Mouse (Mus musculus) right cerebral cortex, postnatal 25 days (tissue): ENCODE data around the gene Ptbp2.

Experiments used
- DNase-seq: peaks from one replicate; pipeline ENCODE4 v3.0.0; 2022

Gene Ptbp2

DNA sequence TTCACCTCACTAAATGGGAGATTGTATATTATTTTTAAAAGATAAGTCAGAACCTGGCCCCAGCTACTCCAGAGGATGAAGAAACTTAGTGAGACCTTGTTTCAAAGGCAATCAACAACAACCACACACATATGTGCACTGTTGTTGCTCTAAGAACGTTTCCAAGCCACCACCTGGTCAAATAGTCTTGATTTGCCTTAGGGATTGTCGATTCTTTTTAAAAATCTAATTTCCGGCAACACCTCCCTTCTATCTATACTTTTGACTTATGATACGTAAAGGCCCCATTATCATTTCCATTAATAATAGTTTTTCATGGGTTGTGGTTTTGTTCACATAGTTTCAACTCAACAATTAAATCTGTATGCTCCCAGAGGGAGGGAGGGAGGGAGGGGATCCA is at the start of gene Ptbp2:
Gene Ptbp2 (minus strand): TSS at position 101 of the 400 bp plus-strand sequence.
- DNase-seq, result no peak

- no peak for DNase-seq
Measured at GRCm38 (mm10) chr3:119814678-119815077, 30.4 kb upstream of the Ptbp2 start.

GRCm38 (mm10) chr3:119806123-119806522 is 21.9 kb upstream of the Ptbp2 start:
- DNase-seq, result no peak

DNA sequence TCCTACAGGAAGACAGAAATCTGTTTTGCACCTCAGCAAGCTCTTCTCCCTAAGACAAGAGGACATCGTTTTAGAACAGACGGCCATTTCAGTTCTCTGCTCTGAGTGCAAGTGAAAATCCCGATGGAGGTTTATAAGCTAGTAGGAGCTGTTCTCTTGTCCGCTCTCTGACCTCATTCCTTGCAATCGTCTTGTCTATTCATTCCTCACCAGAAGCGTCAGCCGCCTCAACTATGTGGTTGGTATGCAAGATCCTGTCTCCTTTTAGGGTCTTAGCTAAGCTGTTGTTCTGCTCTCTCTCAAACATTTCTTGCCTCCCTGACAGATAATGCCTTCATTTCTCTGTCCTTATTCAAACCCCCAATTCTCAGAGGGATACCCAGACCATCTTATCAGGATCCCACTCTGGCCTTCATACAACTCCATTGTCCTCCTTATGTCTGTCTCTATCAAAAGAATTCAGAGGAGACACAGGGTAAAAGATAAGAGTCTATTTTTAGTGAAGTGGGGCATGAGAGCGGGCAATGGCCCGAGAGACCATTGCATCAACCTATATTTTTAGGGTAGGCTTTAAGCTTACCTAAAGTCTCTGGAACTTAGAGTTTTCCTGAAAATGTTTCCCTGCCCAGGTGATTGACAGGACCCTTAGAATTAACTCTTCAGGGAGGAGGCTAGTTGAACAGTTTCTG is 10.6 kb upstream of the Ptbp2 start:
- no peak for DNase-seq

- peak; percentile 89 for DNase-seq
Measured at GRCm38 (mm10) chr3:119782946-119783701, 1.1 kb downstream of the Ptbp2 start.

GRCm38 (mm10) chr3:119782022-119782945 is 2.0 kb downstream of the Ptbp2 start:
- DNase-seq, result peak; percentile 61

GRCm38 (mm10) chr3:119780876-119781275 is 3.4 kb downstream of the Ptbp2 start:
- DNase-seq, result no peak

DNA sequence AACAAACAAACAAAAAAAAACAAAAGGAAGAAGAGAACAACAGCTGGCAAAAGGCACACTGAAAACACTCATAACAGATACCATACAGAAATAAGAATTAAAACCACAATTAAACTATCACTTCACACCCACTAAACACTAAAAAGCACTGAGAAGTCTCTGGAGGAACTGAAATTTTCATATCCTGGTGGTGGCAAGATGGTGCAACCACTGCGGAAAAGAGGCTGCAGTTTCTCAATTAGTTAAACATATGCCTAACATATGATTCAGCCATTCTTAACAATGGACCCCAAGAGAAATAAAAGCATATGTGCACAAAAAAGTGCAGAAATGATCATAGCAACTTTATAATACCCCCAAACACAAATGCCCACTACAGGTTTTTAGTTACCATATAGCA is 5.0 kb downstream of the Ptbp2 start:
- DNase-seq, result no peak

- DNase-seq, result no peak
Measured at GRCm38 (mm10) chr3:119778431-119778830, 5.8 kb downstream of the Ptbp2 start.

- no peak for DNase-seq
Measured at GRCm38 (mm10) chr3:119776129-119776528, 8.1 kb downstream of the Ptbp2 start.

GRCm38 (mm10) chr3:119772789-119773188 is 11.5 kb downstream of the Ptbp2 start:
- no peak for DNase-seq

DNA sequence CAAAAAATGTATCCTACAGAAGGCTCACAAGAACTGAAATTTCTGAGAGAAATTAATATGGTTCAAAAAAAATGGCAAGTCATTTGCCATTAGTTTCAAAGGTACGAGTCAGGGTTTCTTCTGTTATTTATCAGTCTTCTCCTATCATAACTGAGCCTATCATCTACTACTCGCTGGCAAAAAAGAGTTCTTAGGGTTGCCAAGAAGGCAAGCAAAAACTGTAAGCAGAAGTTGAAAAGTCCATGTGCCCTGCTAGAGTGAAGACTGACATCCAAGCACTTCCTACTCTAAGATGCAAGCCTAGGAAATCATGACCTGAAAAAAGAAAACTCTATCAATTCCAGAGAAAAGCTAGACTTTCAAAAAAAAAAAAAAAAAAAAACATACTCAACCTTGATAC is 20.5 kb downstream of the Ptbp2 start:
- no peak for DNase-seq

DNA sequence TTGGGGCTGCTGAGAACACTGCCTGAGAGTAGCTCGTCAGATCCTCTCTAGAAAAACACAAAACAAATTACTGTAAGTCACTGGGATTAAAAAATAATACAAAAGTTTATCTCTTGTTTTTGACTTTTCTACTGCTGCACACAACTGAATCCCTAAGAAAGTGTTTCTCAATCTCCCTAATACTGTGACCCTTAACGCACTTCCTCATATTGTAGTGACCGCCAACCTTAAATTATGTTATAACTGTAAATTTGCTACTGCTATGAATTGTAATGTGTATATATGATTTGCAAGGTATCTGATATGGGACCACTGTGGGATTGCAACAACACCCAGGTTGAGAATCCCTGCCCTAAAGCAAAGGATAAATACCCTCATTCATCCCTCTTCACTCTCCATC is 22.5 kb downstream of the Ptbp2 start:
- DNase-seq, result no peak

DNA sequence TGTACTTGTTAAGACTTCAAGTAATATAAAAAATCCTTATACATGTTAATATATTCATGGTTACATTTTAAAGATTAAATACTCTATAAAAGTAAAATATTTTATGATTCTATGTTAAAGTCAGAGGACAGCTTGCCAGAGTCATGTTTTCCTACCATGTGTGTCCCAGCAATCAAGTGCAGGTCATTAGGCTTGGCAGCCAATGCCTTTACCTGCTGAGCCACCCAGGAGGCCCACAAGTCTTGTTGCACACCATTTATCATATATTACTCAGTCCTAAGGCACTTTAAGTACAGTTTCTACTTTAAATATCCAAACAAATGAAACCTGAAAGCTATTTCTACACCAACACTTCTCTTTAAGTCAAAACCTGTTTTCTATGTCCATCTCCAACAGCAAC is 30.5 kb downstream of the Ptbp2 start:
- DNase-seq, result no peak

DNA sequence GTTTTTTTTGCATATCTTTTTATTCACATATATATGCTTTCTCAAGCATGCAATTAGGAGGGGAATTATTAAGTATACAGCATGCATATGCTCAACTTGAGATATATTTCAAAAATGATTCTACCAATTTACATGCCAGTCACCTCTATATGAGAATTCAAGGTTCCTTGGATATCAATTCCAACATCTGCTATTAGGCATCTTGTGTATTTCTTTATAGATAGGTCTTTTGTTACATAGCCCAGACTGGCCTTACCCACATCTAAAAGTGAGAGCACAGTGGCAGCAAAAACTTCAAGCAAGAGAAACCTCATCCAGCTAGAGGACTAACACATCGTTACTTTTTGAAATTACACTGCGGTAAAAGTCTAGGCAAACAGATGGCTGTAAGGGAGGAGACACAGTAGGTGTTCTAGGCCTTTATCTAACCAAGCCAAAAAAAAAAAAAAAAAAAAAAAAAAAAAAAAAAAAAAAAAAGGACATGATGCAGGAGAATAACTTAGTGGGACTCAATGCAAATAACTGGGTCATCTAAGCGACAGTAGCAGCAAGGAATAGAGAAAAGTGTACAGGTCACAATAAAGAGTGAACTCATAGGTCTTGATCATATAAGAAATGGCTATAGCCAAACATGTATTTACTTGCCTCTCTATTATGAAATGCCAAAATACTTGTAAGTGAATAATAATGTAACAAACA is 34.6 kb downstream of the Ptbp2 start:
- DNase-seq, result no peak

- no peak for DNase-seq
Measured at GRCm38 (mm10) chr3:119749140-119749539, 35.1 kb downstream of the Ptbp2 start.

GRCm38 (mm10) chr3:119746656-119747055 is 37.6 kb downstream of the Ptbp2 start:
- no peak for DNase-seq

DNA sequence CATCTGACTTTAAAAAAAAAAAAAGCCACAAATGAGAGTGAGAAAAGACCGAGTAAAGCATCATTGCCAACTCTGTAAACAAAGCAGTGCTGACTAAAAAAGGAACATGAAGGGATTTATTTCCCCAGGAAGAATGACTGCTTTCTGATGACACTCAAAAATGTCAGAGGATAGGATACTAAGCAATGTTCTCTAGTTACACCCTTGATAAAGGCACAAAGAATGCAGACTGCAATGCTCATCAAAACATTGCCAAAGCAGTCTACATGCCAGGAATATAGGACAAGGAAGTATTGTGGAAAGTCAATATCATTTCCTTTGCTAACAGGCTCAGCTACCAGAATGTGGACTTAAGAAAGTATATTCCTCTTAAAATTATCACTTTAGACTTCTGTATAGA is 38.5 kb downstream of the Ptbp2 start:
- DNase-seq, result no peak

GRCm38 (mm10) chr3:119729863-119730262 is 54.4 kb downstream of the Ptbp2 start:
- no peak for DNase-seq

DNA sequence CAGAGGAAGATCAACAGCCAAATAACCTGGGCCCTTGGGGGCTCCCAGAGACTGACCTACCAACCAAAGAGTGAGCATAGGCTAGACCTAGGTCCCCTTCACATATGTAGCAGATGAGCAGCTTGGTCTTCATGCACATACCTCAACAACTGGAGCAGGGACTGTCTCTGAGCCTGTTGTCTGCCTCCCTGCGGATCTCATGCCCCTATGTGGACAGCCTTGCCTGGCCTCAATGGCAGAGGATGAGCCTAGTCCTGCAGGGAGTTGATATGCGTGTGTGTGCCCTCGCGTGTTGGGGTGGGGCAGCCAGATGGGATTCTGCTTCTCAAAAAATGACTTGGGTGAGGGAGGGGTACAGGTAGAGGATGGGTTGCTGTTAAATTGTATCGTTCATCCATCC is 72.2 kb downstream of the Ptbp2 start:
- no peak for DNase-seq

DNA sequence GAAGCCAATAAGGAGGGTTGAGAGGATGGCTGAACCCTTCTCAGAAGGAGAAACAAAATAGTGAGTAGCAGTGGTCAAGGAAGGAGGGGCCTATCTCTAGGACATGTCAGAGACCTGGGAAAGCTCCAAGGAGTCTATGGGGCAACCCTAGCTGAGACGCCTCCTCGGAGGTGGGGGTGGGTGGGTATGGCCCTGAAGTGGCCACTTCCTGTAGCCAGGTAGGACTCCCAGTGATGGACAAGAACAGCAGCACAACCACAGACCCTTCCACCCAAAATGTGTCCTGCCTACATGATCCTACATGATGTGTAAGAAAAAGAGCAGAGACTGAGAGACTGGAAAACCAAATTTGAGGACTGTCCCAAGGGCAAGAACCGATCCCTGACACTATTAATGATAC is 72.8 kb downstream of the Ptbp2 start:
- DNase-seq, result no peak

- no peak for DNase-seq
Measured at GRCm38 (mm10) chr3:119701467-119701866, 82.8 kb downstream of the Ptbp2 start.

DNA sequence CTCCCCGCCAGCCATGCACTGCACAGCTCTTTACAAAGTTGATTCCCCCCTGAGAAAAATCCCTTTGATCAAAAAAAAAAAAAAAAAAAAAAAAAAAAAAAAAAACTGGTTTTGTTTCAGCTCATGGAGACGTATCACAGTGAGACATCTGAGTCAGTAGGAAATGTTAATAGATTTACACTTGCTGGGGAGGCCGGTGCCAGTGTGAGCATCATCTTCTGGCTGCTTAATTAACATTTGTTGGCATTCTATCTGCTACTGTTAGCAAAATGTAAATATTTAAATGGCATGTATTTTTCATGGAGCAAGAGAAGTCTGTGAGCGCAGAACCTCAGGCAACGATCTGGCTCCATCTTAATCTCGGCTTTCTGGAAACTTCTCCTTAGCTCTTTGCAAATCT is 99.5 kb downstream of the Ptbp2 start:
- DNase-seq, result no peak
